Mouse (Mus musculus) forebrain, embryonic 14.5 days (tissue): Measurements from ENCODE around the gene Gpsm1. TPM values are rescaled to one million over a fixed set of nuclear protein-coding genes. Genes with fewer than 3 reads are reported as not detected.

Experiments
- ATAC-seq: fragments of 200-750 bp; cut with Nextera tagmentation; 2 replicates; pipeline ENCODE4 v1.8.0; 2017; ENCODE audit warnings: mild to moderate bottlenecking, moderate library complexity
- DNase-seq: peaks from one replicate; pipeline ENCODE4 v3.0.0-alpha.2; 2015; ENCODE audit warnings: low spot score
- H3K27ac ChIP-seq: fragments of 300-500 bp; sonication (generic); 2 replicates; pipeline ENCODE4 v1.5.1; 2014; ENCODE audit warnings: low read depth, mild to moderate bottlenecking, control low read depth, low read length, moderate library complexity
- H3K27me3 ChIP-seq: fragments of 300-500 bp; sonication (generic); replicated peaks from 2 replicates; pipeline ENCODE4 v1.6.1; 2014; ENCODE audit warnings: low read length, control low read depth, mixed read lengths; ENCODE audit not compliant: control insufficient read depth, insufficient read depth
- H3K36me3 ChIP-seq: fragments of 300-500 bp; sonication (generic); 2 replicates; pipeline ENCODE4 v1.6.1; 2014; ENCODE audit warnings: low read length, control low read depth; ENCODE audit not compliant: control insufficient read depth, insufficient read depth
- H3K4me1 ChIP-seq: fragments of 300-500 bp; sonication (generic); 2 replicates; pipeline ENCODE4 v1.6.1; 2014; ENCODE audit warnings: antibody characterized with exemption, low read length, control low read depth; ENCODE audit not compliant: control insufficient read depth, insufficient read depth
- H3K4me2 ChIP-seq: fragments of 300-500 bp; sonication (generic); 2 replicates; pipeline ENCODE4 v1.6.1; 2014; ENCODE audit warnings: mild to moderate bottlenecking, control low read depth, low read length
- H3K4me3 ChIP-seq: fragments of 300-500 bp; sonication (generic); 2 replicates; pipeline ENCODE4 v1.5.1; 2014; ENCODE audit warnings: low read depth, low read length, control low read depth
- H3K9ac ChIP-seq: fragments of 300-500 bp; sonication (generic); 2 replicates; pipeline ENCODE4 v1.6.1; 2014; ENCODE audit warnings: mild to moderate bottlenecking, low read length, control low read depth, moderate library complexity
- H3K9me3 ChIP-seq: fragments of 300-500 bp; sonication (generic); replicated peaks from 2 replicates; pipeline ENCODE4 v1.6.1; 2016; ENCODE audit warnings: low read length, control low read depth, mixed read lengths; ENCODE audit not compliant: control insufficient read depth
- WGBS: fragments of 180-500 bp; shearing (Covaris S2); extraction: QIAGEN DNeasy Blood & Tissue Kit; methylation state at CpG from one replicate; pipeline ENCODE4 v1.1.7; 2014; 5-methylcytosine and 5-hydroxymethylcytosine counted together
- polyA plus RNA-seq: library from polyadenylated mRNA; unstranded; fragments of >200 nt; fragmentation: Nextera tagmentation; extraction: Ambion mirVana; gene quantifications from 2 replicates; pipeline ENCODE4 v1.2.1, GENCODE M21; 2014

Gene Gpsm1
- 56.0 and 63.6 TPM in 2 replicates for polyA plus RNA-seq

DNA sequence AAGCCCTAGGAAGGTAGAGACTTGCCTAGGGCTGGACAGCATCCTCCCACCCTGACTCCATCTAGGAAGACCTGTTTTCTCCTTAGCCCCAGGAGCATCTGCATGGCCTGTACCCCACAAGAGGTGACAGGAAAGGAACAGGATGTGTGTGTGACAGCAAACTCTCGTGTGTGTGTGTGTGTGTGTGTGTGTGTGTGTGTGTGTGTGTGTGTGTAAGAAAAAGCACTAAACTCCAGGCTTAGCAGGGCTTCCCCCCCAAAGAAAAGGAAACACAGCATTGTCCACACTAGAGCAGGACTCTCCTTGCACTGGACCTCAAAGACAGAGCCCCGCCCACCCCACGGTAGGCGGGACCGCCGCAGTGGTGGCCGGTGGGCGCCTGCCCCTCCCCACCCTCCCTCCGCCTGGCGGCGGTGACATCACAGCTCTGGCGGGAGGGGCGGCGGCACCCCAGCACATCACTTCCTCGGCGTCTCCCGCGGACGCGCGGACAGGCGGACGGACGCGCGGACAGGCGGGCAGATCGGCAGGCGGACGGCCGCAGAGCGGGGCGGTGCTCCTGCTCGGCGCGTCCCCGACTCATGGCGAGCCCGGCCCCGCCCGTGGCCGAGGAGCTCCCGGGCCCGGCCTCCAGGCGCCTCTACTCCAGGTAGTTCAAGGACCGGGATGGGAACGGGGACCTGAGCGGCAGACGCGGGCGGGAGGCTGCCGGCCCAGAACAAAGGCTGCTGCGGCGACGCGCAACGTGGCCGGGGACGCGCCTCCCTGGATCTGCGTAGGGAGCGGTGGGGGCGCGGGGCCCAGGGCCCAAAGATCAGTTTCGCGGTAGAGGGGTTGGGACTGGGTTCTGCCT, at the start of gene Gpsm1:
Gene Gpsm1 (plus strand): TSS at position 444 of the 853 bp plus-strand sequence.
- under 1% methylated on average over 56 of the region's 66 CpGs for WGBS
- Histone ChIP-seq H3K27me3 (no peaks in the 10 kb centered on the region), H3K4me2 (peak within 1 kb of the TSS; percentile 95), H3K9ac (peak within 1 kb of the TSS; percentile 98), H3K27ac (peak within 1 kb of the TSS; percentile 96), H3K4me1 (peaks cover 26% of the 10 kb centered on the region), H3K4me3 (peak within 1 kb of the TSS; percentile 87), H3K9me3 (no peaks in the 10 kb centered on the region), H3K36me3 (peaks cover 6% of the 10 kb centered on the region)
- ATAC-seq (peak; percentile 89), DNase-seq (peak; percentile 87)

DNA sequence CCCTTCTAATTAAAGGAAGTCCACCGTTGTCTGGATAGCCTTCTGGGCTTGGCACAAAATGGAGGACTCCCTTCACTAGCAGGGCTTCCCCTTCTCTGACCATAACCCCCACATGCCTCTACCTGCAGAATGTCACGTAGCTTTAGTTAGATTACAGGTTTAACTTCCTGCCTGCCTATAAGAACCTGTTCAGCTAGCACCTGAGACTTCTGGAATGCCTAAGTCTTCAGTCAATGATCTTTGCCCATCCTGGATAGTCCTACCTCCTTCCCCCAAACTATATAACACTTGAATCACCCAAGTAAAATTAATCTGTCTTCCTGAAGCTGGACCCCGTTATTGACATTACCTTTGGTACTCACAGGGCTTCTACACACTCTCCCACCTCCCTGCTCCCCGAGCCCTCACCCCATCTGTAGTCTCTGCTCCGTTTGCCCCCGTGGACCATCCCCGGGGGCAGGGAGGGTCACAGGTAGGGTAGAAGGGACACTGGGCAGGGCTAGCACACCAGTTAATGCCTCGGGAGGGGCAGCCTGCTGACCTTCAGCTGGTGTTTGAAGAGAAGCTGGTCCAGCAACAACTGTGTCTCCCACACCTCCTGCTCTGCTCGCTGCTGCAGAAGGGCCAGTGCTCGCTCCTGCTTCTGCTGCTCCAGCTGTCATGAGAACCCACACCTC, 49.1 kb upstream of the Gpsm1 start:
- no peak overlapping the region for H3K27ac ChIP-seq
- H3K9me3 ChIP-seq = no peaks in the 10 kb centered on the region
- no peaks in the 10 kb centered on the region for H3K27me3 ChIP-seq
- H3K4me1 ChIP-seq = no peaks in the 10 kb centered on the region
- no peak for DNase-seq
- H3K36me3 ChIP-seq = no peaks in the 10 kb centered on the region
- H3K4me2 ChIP-seq = no peak overlapping the region
- no peak overlapping the region for H3K9ac ChIP-seq
- ATAC-seq = no peak
- 78% methylated on average over 10 of the region's 10 CpGs for WGBS
- no peak overlapping the region for H3K4me3 ChIP-seq

DNA sequence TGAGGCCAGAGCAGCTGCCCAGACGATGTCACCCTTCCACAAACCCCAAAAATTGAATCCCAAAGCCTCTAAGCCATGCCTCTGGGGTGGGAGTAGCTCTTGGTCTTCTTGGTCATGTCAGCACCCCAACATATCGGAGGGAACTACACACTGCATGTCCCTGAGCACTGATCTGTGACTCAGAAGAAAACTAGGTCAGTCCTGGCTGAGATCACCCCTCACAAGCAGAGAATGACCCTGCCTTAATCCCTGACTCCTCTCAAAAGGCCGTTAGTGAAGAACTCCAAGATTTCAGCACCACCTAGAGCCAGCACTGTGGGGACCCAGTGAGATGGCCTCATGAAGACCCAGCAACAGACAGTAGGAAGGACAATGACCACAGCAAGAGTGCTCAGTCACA, 47.1 kb upstream of the Gpsm1 start:
- no peaks in the 10 kb centered on the region for H3K36me3 ChIP-seq
- no peak overlapping the region for H3K4me3 ChIP-seq
- ATAC-seq = no peak
- no peak overlapping the region for H3K27ac ChIP-seq
- H3K9ac ChIP-seq = no peak overlapping the region
- H3K27me3 ChIP-seq = no peaks in the 10 kb centered on the region
- H3K9me3 ChIP-seq = no peaks in the 10 kb centered on the region
- H3K4me2 ChIP-seq = no peak overlapping the region
- WGBS = 50% methylated on average over 3 of the region's 3 CpGs
- no peaks in the 10 kb centered on the region for H3K4me1 ChIP-seq
- DNase-seq = no peak

DNA sequence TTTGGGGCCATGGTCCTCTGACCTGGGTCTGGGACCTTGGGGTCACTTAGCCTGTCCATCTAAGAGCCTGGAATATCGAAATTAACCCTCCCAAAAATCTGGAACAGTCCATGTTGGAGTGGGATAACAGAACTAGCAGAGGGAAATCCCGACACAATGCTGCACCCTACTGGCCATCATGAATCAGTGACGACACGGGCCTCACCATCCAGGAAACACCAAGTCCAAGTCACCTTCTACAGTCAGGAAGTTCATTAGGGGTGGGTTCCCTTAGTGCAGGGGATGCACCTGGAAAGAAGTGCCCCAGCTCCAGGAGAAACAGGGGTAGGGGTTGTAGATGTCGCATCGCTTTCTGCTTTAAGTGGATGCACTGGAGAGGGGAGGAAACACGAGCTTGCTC, 41.7 kb upstream of the Gpsm1 start:
- Histone ChIP-seq H3K9me3 (no peaks in the 10 kb centered on the region), H3K27me3 (no peaks in the 10 kb centered on the region), H3K36me3 (no peaks in the 10 kb centered on the region), H3K9ac (no peak overlapping the region), H3K27ac (no peak overlapping the region), H3K4me2 (no peak overlapping the region), H3K4me1 (no peaks in the 10 kb centered on the region), H3K4me3 (no peak overlapping the region)
- peak; percentile 80 for DNase-seq
- peak; percentile 75; the same call in 1 of the 2 replicates for ATAC-seq
- WGBS = 30% methylated on average over 7 of the region's 7 CpGs

DNA sequence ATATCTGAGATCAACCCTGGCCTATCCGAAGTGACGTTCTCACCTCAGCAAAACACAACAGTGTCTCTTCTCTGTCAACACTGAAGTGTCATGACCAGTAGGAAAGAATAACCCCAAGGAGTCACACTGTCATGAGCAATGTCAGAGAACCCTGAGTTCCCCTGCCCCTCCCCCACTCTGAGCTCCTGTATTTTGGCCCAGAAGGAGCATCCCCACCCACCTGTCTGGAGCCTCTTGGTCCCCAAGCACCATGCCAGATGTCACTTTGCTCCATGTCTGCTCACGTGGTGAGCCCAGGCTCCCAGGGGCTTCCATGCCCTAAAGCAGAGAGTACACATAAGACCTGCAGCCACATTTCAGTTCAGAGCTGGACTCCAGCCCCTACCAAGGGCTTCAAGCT, 35.6 kb upstream of the Gpsm1 start:
- Histone ChIP-seq H3K9me3 (no peaks in the 10 kb centered on the region), H3K27me3 (no peaks in the 10 kb centered on the region), H3K36me3 (no peaks in the 10 kb centered on the region), H3K4me2 (no peak overlapping the region), H3K27ac (no peak overlapping the region), H3K4me1 (no peaks in the 10 kb centered on the region), H3K4me3 (no peak overlapping the region), H3K9ac (no peak overlapping the region)
- no peak for ATAC-seq
- DNase-seq = no peak
- 82% methylated on average over 3 of the region's 3 CpGs for WGBS

DNA sequence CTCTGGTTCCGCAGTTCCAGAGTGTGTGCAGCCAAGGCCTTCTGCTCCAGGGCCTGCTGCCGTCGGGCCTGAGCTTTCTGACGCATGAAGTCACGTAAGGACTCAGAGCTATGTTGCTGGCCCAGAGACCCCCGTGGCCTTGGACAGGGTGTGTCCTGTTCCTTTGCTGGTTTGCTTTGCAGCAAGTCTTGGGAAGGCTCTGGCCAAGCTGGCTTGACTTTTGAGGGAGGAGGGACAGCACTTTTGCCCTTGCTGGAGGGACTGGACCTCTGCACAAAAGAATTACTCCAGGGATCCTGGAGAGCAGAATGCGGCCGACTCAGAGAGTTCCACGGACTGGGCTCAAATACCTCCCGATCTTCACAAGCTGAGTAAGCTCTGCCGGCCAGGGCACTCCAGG, 34.7 kb upstream of the Gpsm1 start:
- H3K4me3 ChIP-seq = no peak overlapping the region
- ATAC-seq (no peak), DNase-seq (no peak)
- no peaks in the 10 kb centered on the region for H3K9me3 ChIP-seq
- no peaks in the 10 kb centered on the region for H3K27me3 ChIP-seq
- no peak overlapping the region for H3K4me2 ChIP-seq
- 0 out of 2 replicates have a peak, but pooled peaks cover 1% of the 10 kb centered on the region for H3K4me1 ChIP-seq
- H3K36me3 ChIP-seq = no peaks in the 10 kb centered on the region
- 74% methylated on average over 11 of the region's 11 CpGs for WGBS
- no peak overlapping the region for H3K27ac ChIP-seq
- H3K9ac ChIP-seq = no peak overlapping the region

DNA sequence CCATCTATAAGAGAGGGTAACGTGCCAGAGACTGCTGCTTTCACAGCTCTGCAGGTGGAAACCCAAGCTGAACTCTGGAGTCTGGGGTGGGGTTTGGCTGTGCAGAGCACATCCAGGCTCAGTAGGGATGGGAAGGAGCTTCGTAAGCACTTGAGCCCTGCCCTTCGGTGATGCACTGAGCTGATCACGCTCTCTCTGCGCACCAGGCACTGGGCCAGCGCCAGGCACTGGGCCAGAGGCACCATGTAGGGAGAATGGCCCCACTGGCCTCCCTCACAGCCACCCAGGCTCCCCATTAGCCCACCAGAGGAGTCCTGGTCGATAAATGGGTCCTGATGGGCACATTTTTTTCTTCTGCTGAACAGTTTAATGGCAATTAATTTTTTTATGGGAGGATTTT, 29.5 kb upstream of the Gpsm1 start:
- ATAC-seq = no peak
- H3K4me2 ChIP-seq = no peak overlapping the region
- no peaks in the 10 kb centered on the region for H3K36me3 ChIP-seq
- no peak overlapping the region for H3K27ac ChIP-seq
- DNase-seq = peak; percentile 53
- 0 out of 2 replicates have a peak, but pooled peaks cover 2% of the 10 kb centered on the region for H3K4me1 ChIP-seq
- H3K9ac ChIP-seq = no peak overlapping the region
- H3K27me3 ChIP-seq = no peaks in the 10 kb centered on the region
- H3K9me3 ChIP-seq = no peaks in the 10 kb centered on the region
- 43% methylated on average over 7 of the region's 7 CpGs for WGBS
- no peak overlapping the region for H3K4me3 ChIP-seq

DNA sequence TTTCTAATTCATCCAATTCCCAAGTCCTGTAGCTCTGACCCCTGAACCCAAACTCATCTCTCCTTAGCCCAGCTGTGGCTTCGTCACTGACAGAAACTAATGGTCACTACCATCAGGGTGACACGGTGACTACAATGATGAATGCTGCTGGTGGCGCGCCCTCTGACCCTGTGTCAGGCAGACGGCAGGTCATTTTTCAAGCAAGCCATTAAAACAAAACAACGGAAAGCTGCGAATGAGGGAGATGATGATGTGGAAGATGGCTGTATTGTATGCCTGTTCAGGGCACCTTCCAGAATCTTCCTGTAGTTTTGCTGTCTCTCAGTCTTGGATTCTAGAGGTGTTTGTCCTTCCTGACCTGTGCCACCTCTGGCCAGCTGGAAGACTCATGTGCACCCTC, 28.9 kb upstream of the Gpsm1 start:
- Histone ChIP-seq H3K4me3 (no peak overlapping the region), H3K27me3 (no peaks in the 10 kb centered on the region), H3K4me2 (no peak overlapping the region), H3K9ac (no peak overlapping the region), H3K4me1 (0 out of 2 replicates have a peak, but pooled peaks cover 2% of the 10 kb centered on the region), H3K27ac (no peak overlapping the region), H3K9me3 (no peaks in the 10 kb centered on the region), H3K36me3 (no peaks in the 10 kb centered on the region)
- 86% methylated on average over 7 of the region's 7 CpGs for WGBS
- no peak for ATAC-seq
- no peak for DNase-seq

DNA sequence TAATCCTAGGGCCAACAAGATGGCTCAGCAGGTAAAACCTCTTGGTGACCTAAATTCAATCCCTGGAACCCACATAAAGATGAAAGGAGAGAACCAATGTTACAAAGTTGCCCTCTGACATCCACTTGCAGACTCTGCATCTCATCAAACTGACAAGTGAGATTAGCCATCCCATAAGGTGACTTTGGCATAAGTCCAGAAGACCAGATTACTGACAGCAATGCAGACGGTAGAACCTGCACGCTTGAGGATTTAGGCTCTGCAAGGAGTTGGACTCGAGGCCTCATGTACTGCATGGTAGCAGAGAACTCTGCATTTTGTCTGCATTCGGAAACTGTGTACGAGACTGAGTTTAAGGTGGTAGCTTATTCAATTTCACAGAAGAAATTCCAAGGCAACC, 25.2 kb upstream of the Gpsm1 start:
- DNase-seq = no peak
- Histone ChIP-seq H3K9ac (no peak overlapping the region), H3K27ac (no peak overlapping the region), H3K9me3 (no peaks in the 10 kb centered on the region), H3K4me2 (no peak overlapping the region), H3K27me3 (no peaks in the 10 kb centered on the region), H3K36me3 (no peaks in the 10 kb centered on the region), H3K4me3 (no peak overlapping the region), H3K4me1 (0 out of 2 replicates have a peak, but pooled peaks cover 2% of the 10 kb centered on the region)
- WGBS = 79% methylated on average over 5 of the region's 5 CpGs
- ATAC-seq = no peak
